Mouse (Mus musculus) megakaryocyte, embryonic 14.5 days (primary cell): Measurements from ENCODE around the gene Dab2ip. TPM values are rescaled to one million over a fixed set of nuclear protein-coding genes. Genes with fewer than 3 reads are reported as not detected.
A peak's percentile ranks its signal among the peaks of the same experiment; 100 is the strongest.

Source experiments
- H3K27me3 ChIP-seq: replicated peaks from 2 replicates; pipeline ENCODE3; 2012; ENCODE audit warnings: inconsistent platforms
- H3K36me3 ChIP-seq: replicated peaks from 2 replicates; pipeline ENCODE3; 2012; ENCODE audit warnings: low read length, inconsistent platforms, mixed read lengths
- H3K4me1 ChIP-seq: 2 replicates; pipeline ENCODE4 v1.6.1; 2012; ENCODE audit warnings: inconsistent platforms
- H3K4me3 ChIP-seq: replicated peaks from 2 replicates; pipeline ENCODE3; 2012; ENCODE audit warnings: moderate library complexity, mild to moderate bottlenecking, inconsistent platforms
- H3K9me3 ChIP-seq: 2 replicates; pipeline ENCODE4 v1.6.1; 2012; ENCODE audit warnings: inconsistent platforms
- FLI1 ChIP-seq: IDR thresholded peaks from 2 replicates; pipeline ENCODE4 v1.6.1; 2012; ENCODE audit warnings: low read length, inconsistent platforms, mixed read lengths
- GATA1 ChIP-seq: IDR thresholded peaks from 3 replicates; pipeline ENCODE4 v1.6.1; 2012; ENCODE audit warnings: mixed read lengths, low read length, inconsistent platforms, borderline replicate concordance
- polyA plus RNA-seq: library from polyadenylated mRNA; stranded (reverse); fragments of >175 nt; gene quantifications from 2 replicates; pipeline ENCODE4 v1.2.3, GENCODE M21; 2012; ENCODE audit warnings: low replicate concordance; ENCODE audit not compliant: insufficient read depth

Gene Dab2ip
- polyA plus RNA-seq, 1 experiment, result 5.0 TPM

DNA sequence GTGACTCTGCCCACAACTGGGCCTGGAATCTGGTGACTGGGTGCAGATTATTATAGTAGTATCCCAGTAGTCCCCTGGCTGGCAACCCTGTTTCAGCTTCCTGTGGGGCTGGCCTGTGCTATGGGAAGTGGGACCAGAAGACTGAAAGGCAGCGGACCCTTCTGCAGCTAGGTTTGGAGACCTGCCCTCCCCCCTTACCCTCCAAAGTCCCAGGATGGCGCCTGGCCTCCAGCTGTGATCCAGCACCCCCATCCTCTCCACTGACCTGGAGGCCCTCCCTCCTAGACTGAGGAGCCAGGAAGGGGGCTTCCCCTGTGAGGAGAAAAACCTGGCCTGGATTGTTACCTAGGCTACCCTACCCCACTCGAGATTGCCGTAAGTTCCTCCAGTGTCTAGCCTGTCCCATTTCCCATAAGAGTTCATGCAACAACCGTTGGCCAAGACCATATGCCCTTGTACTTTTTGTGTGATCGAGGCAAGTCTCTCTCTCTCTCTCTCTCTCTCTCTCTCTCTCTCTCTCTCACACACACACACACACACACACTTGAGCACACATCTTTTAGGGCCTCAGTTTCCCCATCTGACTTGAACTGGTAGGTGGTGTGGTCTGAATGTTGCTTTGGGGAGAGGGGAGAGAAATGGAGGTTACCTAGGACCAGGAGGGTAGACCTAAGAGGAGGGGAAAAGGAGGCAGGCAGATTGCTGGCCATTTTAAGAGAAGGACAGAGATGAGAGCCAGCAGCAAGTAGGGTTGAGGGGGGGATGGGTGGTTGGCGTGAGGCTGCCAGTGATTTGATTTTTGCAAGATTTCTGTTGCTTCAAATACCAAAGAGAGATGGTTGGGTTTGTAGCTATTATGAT lies 62.5 kb downstream of the Dab2ip start:
- Histone ChIP-seq H3K27me3 (peaks cover 97% of the 10 kb centered on the region), H3K9me3 (no peaks in the 10 kb centered on the region), H3K36me3 (no peaks in the 10 kb centered on the region), H3K4me3 (no peak overlapping the region), H3K4me1 (peaks cover 27% of the 10 kb centered on the region)
- TF ChIP-seq FLI1 (no peak), GATA1 (no peak)

DNA sequence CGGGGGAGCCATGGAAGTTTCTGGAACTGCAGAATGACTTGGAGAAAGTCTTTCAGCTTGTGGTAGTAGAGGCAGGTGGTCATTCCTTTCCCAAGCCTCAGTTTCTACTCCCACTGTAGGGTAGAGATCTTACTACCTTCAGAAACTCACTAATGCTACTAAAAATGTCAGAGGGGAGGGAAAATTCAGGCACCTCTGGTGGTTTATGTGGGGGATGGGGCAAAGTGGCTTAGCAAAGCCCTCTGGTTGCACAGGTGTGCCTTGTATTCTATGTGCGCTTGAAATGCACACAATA lies 63.1 kb downstream of the Dab2ip start:
- Histone ChIP-seq H3K4me3 (no peak overlapping the region), H3K9me3 (no peaks in the 10 kb centered on the region), H3K36me3 (no peaks in the 10 kb centered on the region), H3K27me3 (peaks cover 97% of the 10 kb centered on the region), H3K4me1 (peaks cover 27% of the 10 kb centered on the region)
- TF ChIP-seq GATA1 (no peak), FLI1 (no peak)

DNA sequence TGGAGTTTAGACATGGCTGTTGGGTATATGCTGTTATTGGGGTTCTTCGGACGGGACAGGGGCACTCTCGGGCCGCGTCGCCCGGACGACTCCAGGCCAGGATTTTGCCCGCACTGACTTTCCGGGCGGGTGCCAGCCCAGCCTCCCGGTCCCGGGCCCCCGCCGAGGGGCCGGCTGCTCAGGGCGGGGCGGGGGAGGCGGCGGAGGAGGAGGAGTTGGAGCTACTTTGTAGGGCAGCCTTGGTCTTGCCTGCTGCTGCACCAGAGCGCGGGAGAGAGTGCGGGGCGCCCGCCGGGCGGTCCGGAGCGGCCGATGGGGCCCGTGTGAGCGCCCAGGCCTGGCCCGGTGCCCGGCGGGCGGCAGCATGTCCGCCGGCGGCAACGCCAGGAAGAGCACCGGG lies 63.7 kb downstream of the Dab2ip start:
- Histone ChIP-seq H3K4me1 (peaks cover 27% of the 10 kb centered on the region), H3K36me3 (no peaks in the 10 kb centered on the region), H3K4me3 (peak overlapping the region; percentile 87), H3K27me3 (peaks cover 97% of the 10 kb centered on the region), H3K9me3 (no peaks in the 10 kb centered on the region)
- no peak for TF ChIP-seq GATA1
- TF ChIP-seq FLI1, result no peak

DNA sequence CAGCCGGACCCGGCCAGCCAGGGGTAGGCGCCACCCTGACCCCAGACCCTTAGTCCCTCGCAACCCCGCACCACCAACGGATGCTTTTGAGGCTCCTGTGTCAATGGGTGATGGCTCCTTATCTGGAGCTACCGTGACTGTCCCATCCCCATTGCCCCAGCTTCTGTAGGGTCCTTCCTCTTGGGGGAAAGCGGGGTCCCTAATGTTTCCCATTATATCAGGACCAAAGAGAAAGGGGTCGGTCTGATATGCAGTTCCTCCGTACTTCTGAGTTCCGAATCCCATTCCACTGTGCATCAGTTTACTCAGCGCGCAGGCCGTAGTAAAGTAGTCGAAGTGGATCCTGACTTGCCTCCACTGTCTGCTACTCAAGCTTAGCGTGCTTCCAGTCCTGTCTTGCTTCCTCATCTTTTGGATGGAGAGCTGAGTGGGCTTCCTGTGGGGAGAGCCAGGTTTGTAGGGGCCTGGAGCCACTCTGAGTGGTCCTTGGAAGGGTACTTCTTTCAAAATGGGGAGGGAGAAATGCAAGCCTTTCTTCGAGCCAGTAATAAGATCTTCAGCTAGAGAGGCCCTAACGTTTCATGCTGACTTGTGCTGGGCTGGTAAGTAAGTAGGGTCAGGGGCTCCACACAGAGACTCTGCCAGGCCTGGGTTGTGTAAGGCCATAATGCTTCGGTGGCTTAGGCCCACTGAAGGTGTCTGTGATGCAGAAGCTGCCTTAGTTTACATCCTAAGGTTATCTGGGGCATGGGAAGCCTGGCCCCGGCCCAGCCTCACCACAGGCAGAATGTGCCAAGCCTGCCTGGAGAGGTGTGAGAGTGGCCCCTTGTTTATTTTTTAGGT lies 64.4 kb downstream of the Dab2ip start:
- H3K4me3 ChIP-seq, result peak overlapping the region; percentile 87
- TF ChIP-seq FLI1, result no peak
- no peak for TF ChIP-seq GATA1
- no peaks in the 10 kb centered on the region for H3K36me3 ChIP-seq
- H3K4me1 ChIP-seq, result peaks cover 24% of the 10 kb centered on the region
- H3K27me3 ChIP-seq, result peaks cover 95% of the 10 kb centered on the region
- no peaks in the 10 kb centered on the region for H3K9me3 ChIP-seq

DNA sequence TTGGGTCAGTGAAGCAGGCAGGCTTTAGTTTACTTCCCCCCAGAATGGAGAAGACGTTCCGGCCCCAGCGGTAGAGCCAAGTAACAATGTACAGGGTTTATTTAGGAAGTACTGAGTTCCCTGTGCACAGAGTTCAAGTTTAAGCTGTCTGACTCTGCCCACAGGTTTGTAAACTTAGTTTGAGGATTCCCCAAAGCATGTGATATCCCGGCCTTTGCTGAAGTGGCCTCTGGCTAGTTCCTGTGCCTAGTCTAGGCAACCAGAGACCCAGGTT lies 65.0 kb downstream of the Dab2ip start:
- no peaks in the 10 kb centered on the region for H3K9me3 ChIP-seq
- peaks cover 94% of the 10 kb centered on the region for H3K27me3 ChIP-seq
- TF ChIP-seq GATA1, result no peak
- TF ChIP-seq FLI1, result no peak
- H3K4me3 ChIP-seq, result no peak overlapping the region
- peaks cover 23% of the 10 kb centered on the region for H3K4me1 ChIP-seq
- no peaks in the 10 kb centered on the region for H3K36me3 ChIP-seq

DNA sequence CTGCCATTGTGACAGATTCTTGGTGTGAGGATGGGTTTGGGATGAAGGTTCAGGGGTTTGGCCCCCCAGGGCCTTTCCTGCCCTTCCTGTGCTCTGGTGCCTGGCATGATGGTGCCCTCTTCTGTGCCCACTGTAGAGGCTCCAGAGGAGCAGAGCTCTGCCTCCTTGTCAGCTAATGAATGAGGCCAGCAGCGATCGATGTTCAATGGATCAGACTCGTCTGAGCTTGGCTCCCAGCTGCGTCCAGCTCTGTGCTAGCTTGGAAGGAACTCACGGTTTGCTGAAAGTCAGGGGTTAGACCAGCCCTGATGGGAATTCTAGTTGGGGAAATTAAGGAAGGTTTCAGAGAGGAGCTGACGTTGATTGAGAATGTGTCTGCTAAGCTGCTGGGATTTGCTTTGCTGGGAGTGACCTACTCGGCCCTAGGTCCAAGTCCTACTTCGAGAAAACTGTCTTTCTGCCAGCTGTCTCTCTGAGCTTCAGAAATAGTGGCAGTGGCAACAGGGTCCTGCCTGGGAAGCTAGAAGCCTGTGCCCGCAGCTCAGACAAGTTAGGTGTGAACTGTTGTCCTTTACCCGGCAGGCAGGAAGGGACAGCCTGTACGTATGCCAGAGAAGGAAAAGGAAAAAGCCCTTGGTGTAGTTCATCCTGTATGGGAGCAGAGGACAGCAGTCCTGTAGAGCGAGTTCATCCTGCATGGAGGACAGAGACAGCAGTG lies 65.5 kb downstream of the Dab2ip start:
- Histone ChIP-seq H3K4me1 (peaks cover 23% of the 10 kb centered on the region), H3K36me3 (no peaks in the 10 kb centered on the region), H3K9me3 (no peaks in the 10 kb centered on the region), H3K4me3 (no peak overlapping the region), H3K27me3 (peaks cover 95% of the 10 kb centered on the region)
- TF ChIP-seq FLI1, result no peak
- no peak for TF ChIP-seq GATA1

DNA sequence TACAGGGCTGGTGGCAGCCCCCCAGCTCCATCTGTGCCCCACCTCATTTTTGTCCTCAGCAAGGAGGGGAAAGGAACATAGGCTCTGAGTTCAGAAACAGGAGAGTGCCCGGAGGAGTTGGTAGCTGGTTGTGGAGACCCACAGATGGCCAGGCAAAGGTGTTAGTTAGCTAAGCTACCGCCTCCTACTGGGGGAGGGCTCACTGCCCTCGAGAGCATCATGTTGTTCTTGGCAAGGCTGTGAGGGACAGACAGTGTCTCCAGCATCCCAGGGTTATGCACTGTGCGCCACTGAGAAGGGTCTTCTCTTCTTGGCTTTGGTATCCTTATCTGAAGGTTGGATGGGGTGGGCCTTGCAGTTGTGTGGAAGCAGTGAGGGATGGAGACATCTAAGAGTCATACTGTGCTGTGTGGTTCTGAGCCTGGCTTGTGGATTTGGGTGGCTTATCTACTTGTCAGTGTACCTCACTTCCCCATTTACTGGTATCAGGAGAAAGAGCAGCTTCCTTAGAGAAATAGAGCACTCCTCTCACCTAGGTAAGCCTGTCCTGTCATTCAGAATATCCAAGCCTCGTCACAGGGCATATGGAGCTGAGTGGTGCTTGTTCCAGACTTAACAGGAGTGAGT lies 66.4 kb downstream of the Dab2ip start:
- Histone ChIP-seq H3K9me3 (peaks cover 2% of the 10 kb centered on the region), H3K36me3 (no peaks in the 10 kb centered on the region), H3K4me3 (no peak overlapping the region), H3K27me3 (peaks cover 94% of the 10 kb centered on the region), H3K4me1 (peaks cover 23% of the 10 kb centered on the region)
- TF ChIP-seq FLI1 (no peak), GATA1 (no peak)

DNA sequence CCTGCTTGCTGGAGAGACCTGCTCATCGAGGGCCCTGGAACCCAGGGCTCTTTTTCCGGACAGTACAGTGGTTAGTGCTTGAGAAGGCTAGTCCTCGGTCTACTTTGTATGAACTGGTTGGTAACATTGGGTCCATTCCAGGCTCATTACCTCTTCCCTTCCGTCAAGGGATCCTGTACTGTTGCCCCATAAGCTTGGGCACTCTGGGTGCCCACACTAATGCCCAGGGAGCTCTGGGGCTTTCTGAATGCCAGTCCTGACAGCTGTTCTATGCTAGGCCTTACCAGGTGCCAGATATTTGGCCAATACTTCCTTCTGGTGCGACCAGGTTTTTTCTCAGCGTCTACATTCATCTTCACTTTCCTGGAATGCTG lies 66.9 kb downstream of the Dab2ip start:
- H3K4me3 ChIP-seq, result no peak overlapping the region
- no peaks in the 10 kb centered on the region for H3K36me3 ChIP-seq
- peaks cover 23% of the 10 kb centered on the region for H3K4me1 ChIP-seq
- TF ChIP-seq GATA1 (no peak), FLI1 (no peak)
- peaks cover 94% of the 10 kb centered on the region for H3K27me3 ChIP-seq
- peaks cover 6% of the 10 kb centered on the region for H3K9me3 ChIP-seq

DNA sequence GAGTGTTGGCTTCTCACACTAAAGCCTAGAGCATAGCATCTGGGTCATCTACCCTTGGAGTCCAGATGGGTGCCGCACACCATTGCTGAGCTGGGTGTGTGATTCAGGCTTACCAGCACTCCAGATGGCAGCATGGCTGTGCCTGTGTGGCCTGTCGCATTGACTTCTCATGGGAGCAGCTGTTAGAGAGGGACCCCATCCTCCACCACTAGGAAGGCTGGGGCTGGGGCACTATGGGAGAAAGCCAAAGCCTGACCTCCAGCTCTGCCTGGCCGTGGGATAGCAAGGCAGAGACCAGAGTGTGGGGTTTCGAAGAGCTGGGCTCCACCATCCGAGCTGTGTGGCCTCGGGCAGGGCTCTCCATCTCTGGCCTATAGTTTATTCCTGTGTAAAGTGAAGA lies 67.5 kb downstream of the Dab2ip start:
- no peak for TF ChIP-seq FLI1
- no peak for TF ChIP-seq GATA1
- H3K27me3 ChIP-seq, result peaks cover 94% of the 10 kb centered on the region
- peaks cover 6% of the 10 kb centered on the region for H3K9me3 ChIP-seq
- H3K36me3 ChIP-seq, result no peaks in the 10 kb centered on the region
- H3K4me1 ChIP-seq, result peaks cover 23% of the 10 kb centered on the region
- no peak overlapping the region for H3K4me3 ChIP-seq
